Mouse (Mus musculus) cerebellum, postnatal 10 days (tissue): ENCODE data around the gene 1700011L22Rik.
A peak's percentile ranks its signal among the peaks of the same experiment; 100 is the strongest.

Experiments used
- DNase-seq, 2 experiments: peaks; one replicate each; pipeline ENCODE4 v3.0.0; 2021; ENCODE audit warnings: mixed read lengths in 2 of 2

Gene 1700011L22Rik

GRCm38 (mm10) chr8:79164336-79164735 lies 84.0 kb downstream of the 1700011L22Rik start:
- peak; percentile 63 to 70 for DNase-seq

- DNase-seq = peak; percentile 58 to 59
Measured at GRCm38 (mm10) chr8:79162533-79163308, 85.6 kb downstream of the 1700011L22Rik start.

- no peak for DNase-seq
Measured at GRCm38 (mm10) chr8:79161172-79161778, 87.1 kb downstream of the 1700011L22Rik start.
